Mouse (Mus musculus) myocyte (in vitro differentiated cells): ENCODE data around the gene Ptprm. TPM values are rescaled to one million over a fixed set of nuclear protein-coding genes. Genes with fewer than 3 reads are reported as not detected.

ENCODE experiments used
- H3K27me3 ChIP-seq: one replicate; pipeline ENCODE4 v1.6.1; 2011; ENCODE audit not compliant: control insufficient read depth, insufficient read depth, insufficient read length
- H3K36me3 ChIP-seq: one replicate; pipeline ENCODE4 v1.6.1; 2011; ENCODE audit not compliant: control insufficient read depth, insufficient read depth
- H3K4me2 ChIP-seq: one replicate; pipeline ENCODE4 v1.6.1; 2011; ENCODE audit warnings: low read depth, control low read depth
- H3K4me3 ChIP-seq: one replicate; pipeline ENCODE4 v1.5.1; 2011; ENCODE audit warnings: mild to moderate bottlenecking, control low read depth, moderate library complexity
- H3K79me2 ChIP-seq: one replicate; pipeline ENCODE4 v1.6.1; 2011; ENCODE audit not compliant: control insufficient read depth, insufficient read depth
- H3ac ChIP-seq: one replicate; pipeline ENCODE4 v1.6.1; 2011; ENCODE audit not compliant: control insufficient read depth, insufficient read length
- CEBPB ChIP-seq: IDR thresholded peaks from 2 replicates; pipeline ENCODE4 v1.6.1; 2011; ENCODE audit warnings: mild to moderate bottlenecking, moderate library complexity; ENCODE audit not compliant: poor library complexity, insufficient read depth, severe bottlenecking
- E2F4 ChIP-seq: IDR thresholded peaks from one replicate; pipeline ENCODE4 v1.6.1; 2011; ENCODE audit warnings: mild to moderate bottlenecking, control low read depth, moderate library complexity; ENCODE audit not compliant: insufficient read depth
- MAX ChIP-seq: IDR thresholded peaks from one replicate; pipeline ENCODE4 v1.6.1; 2011; ENCODE audit warnings: low read depth, mild to moderate bottlenecking, control low read depth
- MYOD1 ChIP-seq, 3 experiments: IDR thresholded peaks; one replicate each; pipeline ENCODE4 v1.6.1; 2011; ENCODE audit warnings: control low read depth in 2 of 3, low read depth in 2 of 3, mild to moderate bottlenecking in 2 of 3, moderate library complexity in 1 of 3; ENCODE audit not compliant: insufficient read length in 2 of 3, control insufficient read depth in 1 of 3
- MYOG ChIP-seq, 3 experiments: IDR thresholded peaks; one replicate each; pipeline ENCODE4 v1.6.1; 2011; ENCODE audit warnings: control low read depth in 2 of 3, low read depth in 2 of 3, mild to moderate bottlenecking in 2 of 3; ENCODE audit not compliant: insufficient read length in 2 of 3, control insufficient read depth in 1 of 3, insufficient read depth in 1 of 3
- POLR2A ChIP-seq: IDR thresholded peaks from one replicate; pipeline ENCODE4 v1.6.1; 2011; ENCODE audit warnings: low read depth, mild to moderate bottlenecking, control low read depth, moderate library complexity; ENCODE audit not compliant: insufficient read length
- POLR2AphosphoS2 ChIP-seq: IDR thresholded peaks from one replicate; pipeline ENCODE4 v1.6.1; 2011; ENCODE audit warnings: low read depth, control low read depth; ENCODE audit not compliant: insufficient read length
- REST ChIP-seq: IDR thresholded peaks from one replicate; pipeline ENCODE4 v1.6.1; 2011; ENCODE audit warnings: mild to moderate bottlenecking, control low read depth, moderate library complexity; ENCODE audit not compliant: insufficient read depth, insufficient read length
- SRF ChIP-seq: IDR thresholded peaks from one replicate; pipeline ENCODE4 v1.6.1; 2011; ENCODE audit warnings: low read depth; ENCODE audit not compliant: control insufficient read depth, insufficient read length
- TCF12 ChIP-seq: IDR thresholded peaks from one replicate; pipeline ENCODE4 v1.6.1; 2011; ENCODE audit warnings: mild to moderate bottlenecking, control low read depth; ENCODE audit not compliant: poor library complexity, insufficient read depth, severe bottlenecking
- TCF3 ChIP-seq: IDR thresholded peaks from one replicate; pipeline ENCODE4 v1.6.1; 2011; ENCODE audit warnings: low read depth, control low read depth; ENCODE audit not compliant: insufficient read length
- USF1 ChIP-seq: IDR thresholded peaks from one replicate; pipeline ENCODE4 v1.6.1; 2011; ENCODE audit warnings: low read depth, mild to moderate bottlenecking, control low read depth, moderate library complexity
- polyA plus RNA-seq: library from polyadenylated mRNA; unstranded; fragments of >200 nt; fragmentation: generic; extraction: Trizol; gene quantifications from one replicate; pipeline ENCODE4 v1.2.1, GENCODE M21; 2012; ENCODE audit warnings: missing spikeins

Gene Ptprm
- polyA plus RNA-seq, 1 experiment: 6.5 TPM

DNA sequence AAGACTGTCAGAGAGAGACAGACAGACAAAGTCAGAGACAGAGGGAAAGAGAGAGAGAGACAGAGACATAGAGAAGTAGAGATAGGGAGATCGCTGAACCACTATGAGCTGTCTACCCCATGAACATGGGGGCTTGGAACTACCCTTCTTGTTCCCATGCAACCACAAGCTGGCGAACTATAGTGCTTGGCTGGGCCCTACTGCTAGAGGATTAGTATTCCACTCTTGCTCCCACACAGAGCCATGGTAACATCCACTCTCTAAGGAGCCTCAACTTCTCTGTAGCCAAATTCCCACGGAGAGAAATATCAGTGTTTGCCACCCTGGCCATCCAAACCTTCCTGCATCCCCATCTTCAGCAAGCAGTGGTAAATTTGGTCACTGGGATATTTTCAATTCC is 202.0 kb downstream of the Ptprm start:
- H3K27me3 ChIP-seq: no peaks in the 10 kb centered on the region
- no peak overlapping the region for H3K4me3 ChIP-seq
- TF ChIP-seq USF1 (no peak), POLR2AphosphoS2 (no peak), MYOG (IDR thresholded peaks at IDR 0.05; ENCODE audit: control insufficient read depth in 1 of 3, insufficient read depth in 1 of 3, insufficient read length in 2 of 3, low read depth in 2 of 3) (no peak), REST (no peak), TCF12 (no peak), SRF (no peak), MYOD1 (IDR thresholded peaks at IDR 0.05; ENCODE audit: control insufficient read depth in 1 of 3, insufficient read length in 2 of 3, low read depth in 2 of 3) (no peak), CEBPB (no peak), E2F4 (no peak), MAX (no peak), POLR2A (no peak)
- H3K36me3 ChIP-seq: no peaks in the 10 kb centered on the region
- no peak overlapping the region for H3K4me2 ChIP-seq
- H3ac ChIP-seq: no peak overlapping the region
- H3K79me2 ChIP-seq: no peaks in the 10 kb centered on the region

DNA sequence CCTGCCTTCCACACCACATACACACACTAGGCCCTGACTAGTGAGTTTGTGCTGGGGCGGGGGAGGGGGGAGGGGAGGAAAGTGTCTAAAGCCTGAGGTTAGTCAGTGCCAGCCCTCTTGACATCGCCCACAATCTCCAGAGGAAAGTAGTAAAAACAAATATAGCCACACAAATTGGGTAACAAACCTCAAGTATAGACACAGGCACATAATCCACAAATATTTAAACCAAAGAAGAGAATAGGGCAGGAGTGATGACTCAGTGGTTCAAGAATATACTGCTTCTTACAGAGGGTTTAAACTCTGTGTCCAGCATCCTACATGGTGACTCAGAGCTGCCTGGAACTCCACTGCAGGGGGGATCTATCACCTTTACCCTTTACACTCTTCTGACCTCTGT is 203.8 kb downstream of the Ptprm start:
- Histone ChIP-seq H3K4me3 (no peak overlapping the region), H3K79me2 (no peaks in the 10 kb centered on the region), H3K27me3 (no peaks in the 10 kb centered on the region), H3K4me2 (no peak overlapping the region), H3K36me3 (no peaks in the 10 kb centered on the region), H3ac (no peak overlapping the region)
- TF ChIP-seq CEBPB: peak; percentile 66
- TF ChIP-seq POLR2AphosphoS2: no peak
- TF ChIP-seq MAX: no peak

DNA sequence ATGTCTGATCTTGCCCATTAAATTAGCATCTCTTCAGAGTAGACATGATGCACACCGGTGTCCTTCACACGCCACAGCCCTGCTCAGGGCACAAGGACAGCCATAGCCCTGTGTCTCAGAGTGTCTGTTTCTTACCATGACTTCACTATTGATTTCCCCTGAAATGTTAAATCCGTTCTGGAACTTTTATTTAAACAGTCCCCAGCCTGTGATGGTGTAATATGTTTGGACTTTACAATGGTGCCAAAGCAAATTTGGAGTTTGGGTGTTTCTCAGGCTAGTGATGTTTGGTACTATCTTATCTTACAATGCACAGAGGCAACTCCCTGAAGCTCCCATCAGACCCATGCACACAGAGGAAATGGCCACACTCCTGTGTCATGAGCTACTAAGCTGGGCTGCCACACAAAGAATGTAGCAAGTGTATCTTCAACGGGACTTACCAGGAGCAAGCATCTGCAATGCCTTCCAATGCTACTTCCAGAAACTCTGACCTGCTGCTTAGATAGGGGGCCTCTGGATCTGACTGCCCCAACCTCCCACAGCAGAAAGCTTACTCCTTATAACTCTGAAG is 212.0 kb downstream of the Ptprm start:
- no peaks in the 10 kb centered on the region for H3K79me2 ChIP-seq
- no peak overlapping the region for H3ac ChIP-seq
- no peaks in the 10 kb centered on the region for H3K27me3 ChIP-seq
- no peak overlapping the region for H3K4me2 ChIP-seq
- no peak overlapping the region for H3K4me3 ChIP-seq
- no peak for TF ChIP-seq TCF12
- TF ChIP-seq MAX: no peak
- TF ChIP-seq CEBPB: no peak
- TF ChIP-seq POLR2AphosphoS2: no peak
- TF ChIP-seq MYOD1 (IDR thresholded peaks at IDR 0.05; ENCODE audit: control insufficient read depth in 1 of 3, insufficient read length in 2 of 3, low read depth in 2 of 3): no peak
- no peak for TF ChIP-seq E2F4
- no peak for TF ChIP-seq POLR2A
- TF ChIP-seq SRF: no peak
- TF ChIP-seq REST: no peak
- TF ChIP-seq TCF3: no peak
- no peak for TF ChIP-seq MYOG (IDR thresholded peaks at IDR 0.05; ENCODE audit: control insufficient read depth in 1 of 3, insufficient read depth in 1 of 3, insufficient read length in 2 of 3, low read depth in 2 of 3)
- no peak for TF ChIP-seq USF1
- no peaks in the 10 kb centered on the region for H3K36me3 ChIP-seq

DNA sequence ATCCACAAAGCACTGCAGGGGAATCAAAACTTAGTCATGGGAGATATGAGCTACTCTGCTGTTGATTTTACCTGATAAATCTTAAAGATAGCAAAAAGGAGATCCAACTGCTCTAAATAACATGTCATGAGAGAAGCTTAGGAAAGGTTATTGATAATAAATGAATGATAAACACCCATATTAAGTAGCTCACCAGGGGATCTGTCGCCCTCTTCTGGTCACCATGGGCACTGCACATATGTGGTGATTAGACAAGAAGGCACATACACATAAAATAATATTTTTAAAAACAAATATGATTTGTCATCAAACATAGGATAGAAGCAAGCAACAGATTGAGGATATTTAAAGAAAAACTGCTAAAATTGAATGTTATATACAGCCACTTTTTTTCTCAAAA is 213.8 kb downstream of the Ptprm start:
- TF ChIP-seq TCF12: no peak
- Histone ChIP-seq H3K27me3 (no peaks in the 10 kb centered on the region), H3K36me3 (no peaks in the 10 kb centered on the region), H3K79me2 (no peaks in the 10 kb centered on the region), H3K4me3 (no peak overlapping the region), H3ac (no peak overlapping the region), H3K4me2 (no peak overlapping the region)

DNA sequence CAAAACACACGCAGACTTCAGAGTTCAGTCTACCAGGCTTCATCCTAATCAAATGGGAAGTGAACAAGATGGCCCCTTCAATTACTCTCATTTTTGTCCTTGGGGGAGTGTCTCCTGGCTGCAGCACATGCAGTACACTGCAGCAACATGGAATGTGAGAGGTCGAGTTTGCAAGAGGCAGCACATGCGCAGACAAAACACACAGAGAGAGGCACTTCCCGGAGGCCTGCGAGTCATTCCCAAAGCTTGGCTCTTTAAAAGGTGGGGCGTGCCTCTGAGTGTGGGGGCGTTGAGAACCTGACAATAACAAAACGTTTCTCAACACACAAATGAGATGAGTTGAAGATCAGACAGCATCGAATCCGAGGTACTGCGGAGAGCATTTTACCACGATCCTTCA is 215.3 kb downstream of the Ptprm start:
- no peaks in the 10 kb centered on the region for H3K36me3 ChIP-seq
- no peaks in the 10 kb centered on the region for H3K79me2 ChIP-seq
- TF ChIP-seq POLR2AphosphoS2 (no peak), SRF (no peak), E2F4 (no peak), MYOD1 (IDR thresholded peaks at IDR 0.05; ENCODE audit: control insufficient read depth in 1 of 3, insufficient read length in 2 of 3, low read depth in 2 of 3) (no peak), REST (no peak), MAX (no peak), POLR2A (no peak), TCF3 (no peak)
- H3K4me3 ChIP-seq: no peak overlapping the region
- no peaks in the 10 kb centered on the region for H3K27me3 ChIP-seq
- no peak overlapping the region for H3K4me2 ChIP-seq
- H3ac ChIP-seq: no peak overlapping the region

DNA sequence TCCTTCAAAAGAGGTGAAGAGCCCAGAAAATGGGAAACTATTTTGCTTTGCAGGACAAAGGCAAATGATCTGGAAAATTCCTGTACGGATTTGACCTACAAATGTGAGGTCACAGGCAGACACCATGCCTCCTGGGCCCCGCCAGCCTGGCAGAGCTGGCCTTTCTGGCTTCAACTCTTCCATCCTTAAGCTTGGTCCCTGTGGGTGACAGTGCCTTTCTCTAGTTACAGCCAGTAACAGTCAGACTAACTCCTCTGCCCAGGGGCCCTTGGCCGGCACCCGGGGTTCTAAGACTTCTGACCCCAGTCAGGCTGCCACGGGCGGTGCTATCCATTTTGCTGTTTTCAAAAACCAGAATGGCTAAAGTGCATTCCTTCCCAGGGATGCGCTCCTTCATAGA is 217.4 kb downstream of the Ptprm start:
- Histone ChIP-seq H3K4me3 (no peak overlapping the region), H3ac (no peak overlapping the region), H3K36me3 (no peaks in the 10 kb centered on the region), H3K79me2 (no peaks in the 10 kb centered on the region), H3K4me2 (no peak overlapping the region), H3K27me3 (no peaks in the 10 kb centered on the region)
- TF ChIP-seq TCF3: no peak
- no peak for TF ChIP-seq SRF
- TF ChIP-seq POLR2AphosphoS2: no peak
- TF ChIP-seq MYOG (IDR thresholded peaks at IDR 0.05; ENCODE audit: control insufficient read depth in 1 of 3, insufficient read depth in 1 of 3, insufficient read length in 2 of 3, low read depth in 2 of 3): no peak
- TF ChIP-seq E2F4: no peak
- TF ChIP-seq REST: no peak
- TF ChIP-seq CEBPB: no peak
- no peak for TF ChIP-seq TCF12
- TF ChIP-seq POLR2A: no peak
- no peak for TF ChIP-seq MYOD1 (IDR thresholded peaks at IDR 0.05; ENCODE audit: control insufficient read depth in 1 of 3, insufficient read length in 2 of 3, low read depth in 2 of 3)
- TF ChIP-seq USF1: no peak
- TF ChIP-seq MAX: no peak
